Mouse (Mus musculus): ENCODE measurements around the gene Phf19. TPM values are rescaled to one million over a fixed set of nuclear protein-coding genes. Genes with fewer than 3 reads are reported as not detected.

Gene Phf19
- total RNA-seq, 1 experiment from 2014 or later: 10.0 TPM

DNA sequence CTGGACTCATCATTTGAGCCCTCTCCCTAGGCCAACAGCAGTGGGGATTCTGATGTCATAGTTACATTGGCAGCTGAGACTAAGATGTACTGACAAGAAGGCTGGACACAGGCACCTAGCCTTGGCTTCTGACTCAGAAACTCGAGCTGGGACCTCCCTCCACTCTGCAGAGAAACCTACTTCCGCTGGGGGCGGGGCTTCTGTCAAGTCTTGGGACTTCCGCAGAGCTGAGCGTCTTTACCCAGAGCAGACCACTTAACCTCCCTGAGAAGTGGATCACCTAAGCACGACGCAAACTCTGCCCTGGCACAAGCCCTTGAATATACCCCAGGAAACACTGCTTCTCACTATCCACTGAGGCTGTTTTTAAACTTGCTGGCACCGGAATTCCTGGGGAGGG is 30.9 kb upstream of the Phf19 start:
- peak; percentile 73 to 78 for ATAC-seq (replicated peaks in 1 of 2; ENCODE audit: insufficient read depth in 1 of 2, low FRiP score in 2 of 2, low TSS enrichment in 1 of 2, low read depth in 1 of 2, poor library complexity in 2 of 2, severe bottlenecking in 2 of 2)

GRCm38 (mm10) chr2:34943556-34944120 is 29.8 kb upstream of the Phf19 start:
- ATAC-seq (replicated peaks in 1 of 2; ENCODE audit: insufficient read depth in 1 of 2, low FRiP score in 2 of 2, low TSS enrichment in 1 of 2, low read depth in 1 of 2, poor library complexity in 2 of 2, severe bottlenecking in 2 of 2): no peak

DNA sequence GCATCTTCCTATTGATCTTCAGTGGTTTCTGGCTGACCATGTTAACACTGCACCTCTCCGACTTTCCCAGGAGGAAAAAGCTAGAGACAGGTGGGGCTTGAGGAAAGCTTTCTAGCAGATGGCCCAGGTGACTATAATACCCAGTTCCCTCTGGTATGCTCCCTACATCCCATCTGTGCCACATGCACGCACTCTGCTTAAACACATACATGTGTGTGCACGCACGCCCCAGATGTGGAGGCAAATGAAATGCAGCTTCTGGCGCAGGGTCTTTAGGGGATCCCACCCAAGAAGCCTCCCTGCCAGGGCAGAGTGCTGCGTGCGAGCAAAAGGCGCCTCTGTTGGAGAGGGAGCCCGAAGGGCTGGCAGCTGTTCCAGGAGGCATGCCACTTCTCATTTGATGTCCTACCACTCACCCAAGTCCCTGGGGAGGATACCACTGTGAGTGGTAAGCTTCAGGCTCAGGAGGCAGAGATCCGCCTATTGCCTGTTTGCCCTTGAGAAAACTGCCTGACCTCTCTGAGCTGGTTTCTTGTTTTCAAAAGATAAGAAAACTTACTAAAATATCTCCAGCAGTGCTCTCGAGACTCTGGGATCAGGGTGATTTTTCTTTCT is 27.3 kb upstream of the Phf19 start:
- no peak for ATAC-seq (replicated peaks in 1 of 2; ENCODE audit: insufficient read depth in 1 of 2, low FRiP score in 2 of 2, low TSS enrichment in 1 of 2, low read depth in 1 of 2, poor library complexity in 2 of 2, severe bottlenecking in 2 of 2)

GRCm38 (mm10) chr2:34940246-34940645 is 26.4 kb upstream of the Phf19 start:
- ATAC-seq (replicated peaks in 1 of 2; ENCODE audit: insufficient read depth in 1 of 2, low FRiP score in 2 of 2, low TSS enrichment in 1 of 2, low read depth in 1 of 2, poor library complexity in 2 of 2, severe bottlenecking in 2 of 2): no peak

GRCm38 (mm10) chr2:34938269-34939208 is 24.7 kb upstream of the Phf19 start:
- peak; percentile 81 to 83 for ATAC-seq (replicated peaks in 1 of 2; ENCODE audit: insufficient read depth in 1 of 2, low FRiP score in 2 of 2, low TSS enrichment in 1 of 2, low read depth in 1 of 2, poor library complexity in 2 of 2, severe bottlenecking in 2 of 2)

DNA sequence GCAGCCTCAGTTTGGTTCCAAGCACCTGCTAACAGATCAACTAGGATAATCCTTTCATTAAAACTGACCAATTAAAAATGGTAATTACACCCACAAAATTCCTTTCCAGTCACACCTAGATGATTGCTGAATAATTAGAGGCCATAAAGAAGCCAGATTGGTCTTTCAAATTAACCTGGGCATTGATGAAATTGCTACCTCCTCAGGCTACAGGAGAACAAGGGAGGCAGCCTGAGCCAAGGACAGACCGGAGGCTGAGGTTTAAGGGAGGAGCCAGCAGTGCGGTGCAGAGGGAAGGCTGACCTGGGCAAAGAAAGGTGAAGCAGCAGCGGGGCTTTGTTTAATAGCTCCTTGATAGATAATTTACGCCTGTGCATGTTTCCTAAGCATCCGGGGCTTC is 23.6 kb upstream of the Phf19 start:
- peak in 1 of 2 experiments; percentile 63; a peak in 1 of 4 replicates for ATAC-seq (replicated peaks in 1 of 2; ENCODE audit: insufficient read depth in 1 of 2, low FRiP score in 2 of 2, low TSS enrichment in 1 of 2, low read depth in 1 of 2, poor library complexity in 2 of 2, severe bottlenecking in 2 of 2)

DNA sequence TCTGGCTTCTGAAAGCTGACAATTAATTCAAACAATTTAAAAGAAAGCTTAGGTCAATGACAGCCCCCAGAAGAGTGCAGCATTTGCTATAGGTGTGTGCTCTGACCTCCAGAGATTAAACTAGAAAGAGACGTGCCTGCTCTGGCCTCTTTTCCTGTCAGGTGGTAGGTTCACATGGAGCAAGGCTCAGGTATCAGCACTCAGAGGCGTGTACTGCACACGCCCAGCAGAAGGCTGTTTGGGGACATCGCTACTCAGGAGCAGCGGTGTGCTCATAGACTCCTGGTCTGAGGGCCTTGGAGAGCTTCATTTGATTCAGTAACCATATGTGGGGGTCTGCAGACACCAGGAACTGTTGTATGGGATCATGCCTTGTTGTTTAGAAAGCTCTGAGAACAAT is 13.5 kb upstream of the Phf19 start:
- ATAC-seq (replicated peaks in 1 of 2; ENCODE audit: insufficient read depth in 1 of 2, low FRiP score in 2 of 2, low TSS enrichment in 1 of 2, low read depth in 1 of 2, poor library complexity in 2 of 2, severe bottlenecking in 2 of 2): no peak

DNA sequence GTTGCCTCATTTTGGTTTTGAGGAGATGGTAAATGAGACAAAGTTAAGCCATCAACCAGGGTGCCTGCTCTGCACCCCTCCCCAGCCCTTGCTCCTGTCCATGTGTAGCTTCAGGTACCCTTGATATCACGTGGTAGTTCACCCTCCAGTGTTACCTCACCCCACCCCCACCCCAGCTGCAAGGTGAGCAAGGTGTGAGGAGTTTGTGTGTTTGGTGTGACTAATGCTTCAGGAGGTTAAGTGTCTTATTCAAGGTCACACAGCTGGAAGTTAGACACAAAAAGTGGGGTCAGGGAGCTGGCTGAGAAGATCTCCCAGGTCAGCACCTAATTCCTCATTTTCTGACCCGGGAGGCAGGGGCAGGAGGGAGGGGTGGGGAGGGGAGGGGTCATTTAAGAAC is 8.9 kb upstream of the Phf19 start:
- ATAC-seq (replicated peaks in 1 of 2; ENCODE audit: insufficient read depth in 1 of 2, low FRiP score in 2 of 2, low TSS enrichment in 1 of 2, low read depth in 1 of 2, poor library complexity in 2 of 2, severe bottlenecking in 2 of 2): no peak

GRCm38 (mm10) chr2:34920144-34920543 is 6.3 kb upstream of the Phf19 start:
- ATAC-seq (replicated peaks in 1 of 2; ENCODE audit: insufficient read depth in 1 of 2, low FRiP score in 2 of 2, low TSS enrichment in 1 of 2, low read depth in 1 of 2, poor library complexity in 2 of 2, severe bottlenecking in 2 of 2): no peak

DNA sequence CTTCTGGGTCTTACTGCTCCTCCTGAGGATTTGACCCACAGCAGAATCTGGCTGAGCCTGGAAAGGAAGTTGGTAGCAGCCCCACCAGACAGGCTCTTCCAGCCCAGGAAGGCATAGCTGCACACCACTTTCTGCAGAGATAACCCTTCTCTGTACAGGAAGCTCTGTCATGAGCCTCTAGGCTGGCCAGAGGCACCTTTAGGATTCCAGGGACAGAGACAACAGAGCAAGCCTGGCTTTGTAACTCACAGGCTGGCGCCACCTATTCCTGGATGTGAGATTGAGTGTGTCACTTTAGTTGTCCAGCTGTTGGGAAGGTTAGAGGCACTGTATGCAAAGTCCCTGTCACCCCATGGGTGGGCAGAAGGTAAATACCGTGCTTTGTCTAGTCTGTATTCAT is 1.3 kb upstream of the Phf19 start:
- ATAC-seq (replicated peaks in 1 of 2; ENCODE audit: insufficient read depth in 1 of 2, low FRiP score in 2 of 2, low TSS enrichment in 1 of 2, low read depth in 1 of 2, poor library complexity in 2 of 2, severe bottlenecking in 2 of 2): no peak

GRCm38 (mm10) chr2:34914823-34915082 is 927 bp upstream of the Phf19 start:
- ATAC-seq (replicated peaks in 1 of 2; ENCODE audit: insufficient read depth in 1 of 2, low FRiP score in 2 of 2, low TSS enrichment in 1 of 2, low read depth in 1 of 2, poor library complexity in 2 of 2, severe bottlenecking in 2 of 2): no peak

- peak; percentile 46 to 67; a peak in 3 of 4 replicates for ATAC-seq (replicated peaks in 1 of 2; ENCODE audit: insufficient read depth in 1 of 2, low FRiP score in 2 of 2, low TSS enrichment in 1 of 2, low read depth in 1 of 2, poor library complexity in 2 of 2, severe bottlenecking in 2 of 2)
Measured at GRCm38 (mm10) chr2:34914069-34914822, 420 bp upstream of the Phf19 start.

DNA sequence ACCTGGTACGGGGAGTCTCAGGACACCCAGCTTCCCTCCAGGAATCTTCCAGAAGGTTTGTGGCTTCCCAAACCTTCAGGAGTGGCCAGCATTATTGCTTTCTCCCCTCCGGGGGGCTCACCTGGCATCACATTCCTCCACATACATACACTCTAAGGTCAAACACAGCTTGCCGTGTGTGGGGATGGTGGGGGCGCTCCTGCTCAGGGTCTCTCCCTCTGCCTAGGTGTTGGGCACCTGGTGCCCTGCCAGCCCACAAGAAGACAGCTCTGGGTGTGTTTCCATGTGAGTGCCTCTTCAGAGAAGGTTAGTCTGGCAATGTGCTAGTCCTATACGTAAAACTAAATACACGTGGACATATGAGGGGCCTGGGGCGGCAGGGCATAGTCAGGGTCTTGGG is 1.2 kb downstream of the Phf19 start:
- no peak for ATAC-seq (replicated peaks in 1 of 2; ENCODE audit: insufficient read depth in 1 of 2, low FRiP score in 2 of 2, low TSS enrichment in 1 of 2, low read depth in 1 of 2, poor library complexity in 2 of 2, severe bottlenecking in 2 of 2)

- no peak for ATAC-seq (replicated peaks in 1 of 2; ENCODE audit: insufficient read depth in 1 of 2, low FRiP score in 2 of 2, low TSS enrichment in 1 of 2, low read depth in 1 of 2, poor library complexity in 2 of 2, severe bottlenecking in 2 of 2)
Measured at GRCm38 (mm10) chr2:34911871-34912270, 2.0 kb downstream of the Phf19 start.

DNA sequence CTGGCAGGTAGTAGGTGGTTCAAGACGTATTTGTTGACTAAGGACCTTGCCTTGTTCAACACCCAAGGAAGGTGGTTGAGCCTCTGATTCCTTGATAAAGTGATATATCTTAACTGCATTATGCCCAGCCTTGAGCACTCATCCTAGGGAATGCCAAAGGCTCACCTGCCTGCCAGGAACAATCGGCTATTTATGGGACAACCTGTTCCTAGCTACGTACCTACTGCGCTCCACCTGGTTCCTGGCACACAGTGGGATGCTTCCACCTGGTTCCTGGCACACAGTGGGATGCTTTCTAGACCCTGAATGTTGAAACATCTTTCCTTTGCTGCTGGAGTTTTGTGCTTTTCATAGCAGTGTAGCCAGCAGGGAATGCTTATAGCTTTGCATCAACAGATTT is 4.1 kb downstream of the Phf19 start:
- ATAC-seq (replicated peaks in 1 of 2; ENCODE audit: insufficient read depth in 1 of 2, low FRiP score in 2 of 2, low TSS enrichment in 1 of 2, low read depth in 1 of 2, poor library complexity in 2 of 2, severe bottlenecking in 2 of 2): no peak

- ATAC-seq (replicated peaks in 1 of 2; ENCODE audit: insufficient read depth in 1 of 2, low FRiP score in 2 of 2, low TSS enrichment in 1 of 2, low read depth in 1 of 2, poor library complexity in 2 of 2, severe bottlenecking in 2 of 2): no peak
Measured at GRCm38 (mm10) chr2:34906861-34907604, 6.8 kb downstream of the Phf19 start.

DNA sequence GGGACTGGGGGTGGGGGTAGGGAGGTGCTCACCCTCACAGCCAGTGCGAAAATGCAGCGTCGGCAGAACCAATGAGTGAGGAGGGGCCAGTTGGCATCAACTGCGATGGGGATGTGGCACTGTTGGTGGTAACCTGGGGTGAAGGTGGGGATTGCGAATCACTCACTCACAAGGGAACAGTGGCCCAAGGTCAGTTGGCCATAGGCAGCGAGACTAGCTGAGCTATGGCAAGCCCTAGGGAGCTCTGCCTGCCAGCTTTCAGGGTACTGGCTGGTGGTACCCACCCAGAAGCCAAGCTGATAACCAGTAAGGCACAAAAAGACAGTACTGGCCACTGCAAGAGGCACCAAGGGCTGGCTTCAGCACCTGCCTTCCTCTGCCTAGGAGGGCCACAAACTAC is 7.4 kb downstream of the Phf19 start:
- ATAC-seq (replicated peaks in 1 of 2; ENCODE audit: insufficient read depth in 1 of 2, low FRiP score in 2 of 2, low TSS enrichment in 1 of 2, low read depth in 1 of 2, poor library complexity in 2 of 2, severe bottlenecking in 2 of 2): no peak

Measured in hematopoietic stem cell, adult 5-6 weeks (primary cell).